Mouse (Mus musculus) heart, embryonic 10.5 days (tissue): ENCODE measurements around the gene Epb41l5. TPM values are rescaled to one million over a fixed set of nuclear protein-coding genes. Genes with fewer than 3 reads are reported as not detected.

Source experiments
- DNase-seq: peaks from one replicate; pipeline ENCODE4 v3.0.0-alpha.2; 2017; ENCODE audit warnings: low spot score
- H3K27ac ChIP-seq: fragments of 300-500 bp; sonication (generic); 2 replicates; pipeline ENCODE4 v1.5.1; 2016; ENCODE audit warnings: mild to moderate bottlenecking
- H3K27me3 ChIP-seq: fragments of 300-500 bp; sonication (generic); 2 replicates; pipeline ENCODE4 v1.6.1; 2016; ENCODE audit warnings: mild to moderate bottlenecking; ENCODE audit not compliant: poor library complexity, insufficient read depth, severe bottlenecking
- H3K36me3 ChIP-seq: fragments of 300-500 bp; sonication (generic); 2 replicates; pipeline ENCODE4 v1.6.1; 2016; ENCODE audit warnings: mild to moderate bottlenecking, moderate library complexity
- H3K4me1 ChIP-seq: fragments of 300-500 bp; sonication (generic); 2 replicates; pipeline ENCODE4 v1.6.1; 2016; ENCODE audit warnings: mild to moderate bottlenecking
- H3K4me3 ChIP-seq: fragments of 300-500 bp; sonication (generic); 2 replicates; pipeline ENCODE4 v1.5.1; 2016; ENCODE audit warnings: mild to moderate bottlenecking, moderate library complexity
- H3K9me3 ChIP-seq: fragments of 300-500 bp; sonication (generic); 2 replicates; pipeline ENCODE4 v1.6.1; 2016; ENCODE audit warnings: mild to moderate bottlenecking, moderate library complexity
- WGBS: fragments of 180-500 bp; shearing (Covaris S2); methylation state at CpG from one replicate; pipeline ENCODE4 v1.1.7; 2016; 5-methylcytosine and 5-hydroxymethylcytosine counted together
- polyA plus RNA-seq: library from polyadenylated mRNA; unstranded; fragments of >200 nt; fragmentation: Nextera tagmentation; extraction: Ambion mirVana; gene quantifications from 2 replicates; pipeline ENCODE4 v1.2.1, GENCODE M21; 2016

The Epb41l5 gene
- polyA plus RNA-seq = 31.6 and 35.4 TPM in 2 replicates

- H3K27ac ChIP-seq = peak within 1 kb of the TSS; percentile 91
- H3K4me3 ChIP-seq = peak within 1 kb of the TSS; percentile 82
- H3K9me3 ChIP-seq = no peaks in the 10 kb centered on the region
- peak; percentile 95 for DNase-seq
- WGBS = under 1% methylated on average over 86 of the region's 86 CpGs
- no peaks in the 10 kb centered on the region for H3K27me3 ChIP-seq
- peaks cover 17% of the 10 kb centered on the region for H3K4me1 ChIP-seq
- H3K36me3 ChIP-seq = no peaks in the 10 kb centered on the region
These were observed at the start of gene Epb41l5 for GRCm38 (mm10) chr1:119648205-119649111. Epb41l5 (minus strand) TSS chr1:119649000.

- no peaks in the 10 kb centered on the region for H3K9me3 ChIP-seq
- 0 out of 2 replicates have a peak, but pooled peaks cover 4% of the 10 kb centered on the region for H3K4me1 ChIP-seq
- H3K4me3 ChIP-seq = no peak overlapping the region
- peaks cover 20% of the 10 kb centered on the region for H3K36me3 ChIP-seq
- DNase-seq = no peak
- no peaks in the 10 kb centered on the region for H3K27me3 ChIP-seq
- WGBS = 94% methylated on average over 1 of the region's 1 CpGs
- H3K27ac ChIP-seq = no peak overlapping the region
These were observed 48.1 kb upstream of the Epb41l5 start for GRCm38 (mm10) chr1:119696860-119697259.

GRCm38 (mm10) chr1:119685773-119686558 lies 37.2 kb upstream of the Epb41l5 start:
- Histone ChIP-seq H3K4me3 (no peak overlapping the region), H3K27me3 (no peaks in the 10 kb centered on the region), H3K36me3 (peaks cover 10% of the 10 kb centered on the region; the same call in 1 of the 2 replicates), H3K27ac (no peak overlapping the region), H3K9me3 (no peaks in the 10 kb centered on the region), H3K4me1 (no peaks in the 10 kb centered on the region)
- WGBS = 90% methylated on average over 3 of the region's 3 CpGs
- no peak for DNase-seq

- Histone ChIP-seq H3K27me3 (no peaks in the 10 kb centered on the region), H3K36me3 (peaks cover 17% of the 10 kb centered on the region), H3K27ac (no peak overlapping the region), H3K9me3 (no peaks in the 10 kb centered on the region), H3K4me1 (no peaks in the 10 kb centered on the region), H3K4me3 (no peak overlapping the region)
- no peak for DNase-seq
- 85% methylated on average over 2 of the region's 2 CpGs for WGBS
These were observed 32.9 kb upstream of the Epb41l5 start for GRCm38 (mm10) chr1:119681663-119682213.

- 63% methylated on average over 1 of the region's 1 CpGs for WGBS
- Histone ChIP-seq H3K9me3 (no peaks in the 10 kb centered on the region), H3K27me3 (no peaks in the 10 kb centered on the region), H3K27ac (no peak overlapping the region), H3K4me1 (no peaks in the 10 kb centered on the region), H3K4me3 (no peak overlapping the region), H3K36me3 (peaks cover 13% of the 10 kb centered on the region)
- DNase-seq = no peak
These were observed 26.2 kb upstream of the Epb41l5 start for GRCm38 (mm10) chr1:119674984-119675383.

GRCm38 (mm10) chr1:119666904-119667303 lies 18.1 kb upstream of the Epb41l5 start:
- Histone ChIP-seq H3K4me3 (no peak overlapping the region), H3K4me1 (no peaks in the 10 kb centered on the region), H3K9me3 (no peaks in the 10 kb centered on the region), H3K27me3 (no peaks in the 10 kb centered on the region), H3K27ac (no peak overlapping the region), H3K36me3 (peaks cover 4% of the 10 kb centered on the region; the same call in 1 of the 2 replicates)
- 90% methylated on average over 7 of the region's 7 CpGs for WGBS
- no peak for DNase-seq

- Histone ChIP-seq H3K4me3 (no peak overlapping the region), H3K36me3 (peaks cover 2% of the 10 kb centered on the region; the same call in 1 of the 2 replicates), H3K27ac (no peak overlapping the region), H3K27me3 (no peaks in the 10 kb centered on the region), H3K9me3 (no peaks in the 10 kb centered on the region), H3K4me1 (peaks cover 12% of the 10 kb centered on the region)
- 91% methylated on average over 2 of the region's 2 CpGs for WGBS
- no peak for DNase-seq
These were observed 5.5 kb upstream of the Epb41l5 start for GRCm38 (mm10) chr1:119654307-119654706.

- Histone ChIP-seq H3K36me3 (no peaks in the 10 kb centered on the region), H3K4me3 (no peak overlapping the region), H3K4me1 (peaks cover 17% of the 10 kb centered on the region), H3K9me3 (no peaks in the 10 kb centered on the region), H3K27me3 (no peaks in the 10 kb centered on the region), H3K27ac (0 out of 2 replicates have a peak overlapping the region, but pooled peaks have one; percentile 3)
- 76% methylated on average over 5 of the region's 5 CpGs for WGBS
- no peak for DNase-seq
These were observed 1.6 kb upstream of the Epb41l5 start for GRCm38 (mm10) chr1:119650386-119650785.

GRCm38 (mm10) chr1:119649627-119650026 lies 827 bp upstream of the Epb41l5 start:
- no peaks in the 10 kb centered on the region for H3K36me3 ChIP-seq
- H3K4me3 ChIP-seq = no peak overlapping the region
- no peaks in the 10 kb centered on the region for H3K27me3 ChIP-seq
- DNase-seq = no peak
- peak overlapping the region; percentile 91; the same call in 1 of the 2 replicates for H3K27ac ChIP-seq
- 8% methylated on average over 2 of the region's 2 CpGs for WGBS
- H3K9me3 ChIP-seq = no peaks in the 10 kb centered on the region
- peaks cover 17% of the 10 kb centered on the region for H3K4me1 ChIP-seq

GRCm38 (mm10) chr1:119646356-119646755 lies 2.4 kb downstream of the Epb41l5 start:
- Histone ChIP-seq H3K4me3 (no peak overlapping the region), H3K27ac (no peak overlapping the region), H3K4me1 (peaks cover 24% of the 10 kb centered on the region), H3K36me3 (0 out of 2 replicates have a peak, but pooled peaks cover 5% of the 10 kb centered on the region), H3K9me3 (no peaks in the 10 kb centered on the region), H3K27me3 (no peaks in the 10 kb centered on the region)
- 69% methylated on average over 2 of the region's 2 CpGs for WGBS
- DNase-seq = no peak

GRCm38 (mm10) chr1:119642367-119642766 lies 6.4 kb downstream of the Epb41l5 start:
- DNase-seq = peak; percentile 86
- H3K9me3 ChIP-seq = no peaks in the 10 kb centered on the region
- H3K27ac ChIP-seq = no peak overlapping the region
- H3K27me3 ChIP-seq = no peaks in the 10 kb centered on the region
- H3K36me3 ChIP-seq = 0 out of 2 replicates have a peak, but pooled peaks cover 5% of the 10 kb centered on the region
- H3K4me1 ChIP-seq = peaks cover 8% of the 10 kb centered on the region
- WGBS = 45% methylated on average over 12 of the region's 12 CpGs
- H3K4me3 ChIP-seq = no peak overlapping the region

GRCm38 (mm10) chr1:119641090-119641812 lies 7.5 kb downstream of the Epb41l5 start:
- no peak for DNase-seq
- Histone ChIP-seq H3K4me3 (no peak overlapping the region), H3K9me3 (no peaks in the 10 kb centered on the region), H3K36me3 (peaks cover 12% of the 10 kb centered on the region; the same call in 1 of the 2 replicates), H3K27me3 (no peaks in the 10 kb centered on the region), H3K27ac (no peak overlapping the region), H3K4me1 (peaks cover 8% of the 10 kb centered on the region)
